Mouse (Mus musculus) small intestine, adult 2 months (tissue): ENCODE results near the gene Efemp2.

Experiments used
- CTCF ChIP-seq: fragments of 200-500 bp; IDR thresholded peaks from 2 replicates; pipeline ENCODE4 v1.5.1; 2012; ENCODE audit warnings: low read depth, mild to moderate bottlenecking, control low read depth, inconsistent platforms, low read length, moderate library complexity, mixed read lengths; ENCODE audit not compliant: insufficient replicate concordance, insufficient read length; ENCODE audit errors: extremely low read depth
- POLR2A ChIP-seq: fragments of 200-500 bp; IDR thresholded peaks from 2 replicates; pipeline ENCODE4 v1.6.1; 2012; ENCODE audit warnings: low read depth, mild to moderate bottlenecking, control low read depth, inconsistent platforms, low read length, moderate library complexity

- peak; percentile 20; the same call in 1 of the 2 replicates for TF ChIP-seq CTCF
- TF ChIP-seq POLR2A: no peak
Measured at GRCm38 (mm10) chr19:5510031-5511026, 36.6 kb downstream of the Efemp2 start, which contains the start of gene Snx32.
